Mouse (Mus musculus) ES-E14 (cell line): Measurements from ENCODE around the gene Arl13a.

Source experiments
- CHD2 ChIP-seq: IDR thresholded peaks from 2 replicates; pipeline ENCODE4 v1.6.1; 2014; ENCODE audit warnings: mild to moderate bottlenecking, low read depth, low read length, inconsistent platforms
- MAFK ChIP-seq: IDR thresholded peaks from 2 replicates; pipeline ENCODE4 v1.6.1; 2014; ENCODE audit warnings: mild to moderate bottlenecking, low read depth, low read length, inconsistent platforms; ENCODE audit not compliant: insufficient read depth
- ZC3H11A ChIP-seq: IDR thresholded peaks from 2 replicates; pipeline ENCODE4 v1.6.1; 2012; ENCODE audit warnings: low read depth, mild to moderate bottlenecking, inconsistent platforms, low read length, borderline replicate concordance
- ZNF384 ChIP-seq: IDR thresholded peaks from 2 replicates; pipeline ENCODE4 v1.6.1; 2012; ENCODE audit warnings: low read depth, low read length, inconsistent platforms

GRCm38 (mm10) chrX:134174699-134175098, 12.6 kb upstream of the Arl13a start:
- no peak for TF ChIP-seq ZNF384
- TF ChIP-seq CHD2: no peak
- TF ChIP-seq ZC3H11A: no peak
- TF ChIP-seq MAFK: no peak
